Mouse (Mus musculus) spleen, adult 2 months (tissue): ENCODE measurements around the gene Crtam.

Source experiments
- CTCF ChIP-seq: fragments of 200-500 bp; IDR thresholded peaks from 2 replicates; pipeline ENCODE4 v1.5.1; 2011; ENCODE audit warnings: mild to moderate bottlenecking, inconsistent platforms; ENCODE audit not compliant: insufficient read depth, insufficient read length, insufficient replicate concordance; ENCODE audit errors: extremely low read depth
- POLR2A ChIP-seq: fragments of 200-500 bp; IDR thresholded peaks from 2 replicates; pipeline ENCODE4 v1.6.1; 2011; ENCODE audit warnings: low read depth, low read length, inconsistent platforms

DNA sequence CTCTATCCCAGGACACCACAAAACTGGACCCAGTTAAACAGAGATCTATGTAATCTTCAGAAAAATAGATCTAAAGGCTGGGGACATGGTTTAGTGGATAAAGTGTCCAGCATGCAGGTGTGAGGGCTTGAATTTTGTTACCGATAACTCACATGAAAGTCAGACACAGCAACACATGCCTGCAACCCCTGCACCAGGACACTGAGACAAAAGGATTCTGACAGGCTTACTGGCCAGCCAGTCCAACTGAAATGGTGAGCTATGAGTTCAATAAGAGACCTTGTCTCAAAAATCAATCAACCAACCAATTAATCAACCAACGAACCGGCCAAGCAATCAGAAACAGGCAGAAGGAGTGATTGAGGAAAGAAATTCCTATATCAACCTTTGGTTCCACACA is 20.7 kb downstream of the Crtam start:
- TF ChIP-seq POLR2A (no peak), CTCF (no peak)
